Mouse (Mus musculus): ENCODE results near the gene Eif2b5. TPM values are rescaled to one million over a fixed set of nuclear protein-coding genes. Genes with fewer than 3 reads are reported as not detected.
"Not testable (repeated sequence)": the region's sequence is repeated elsewhere in the genome, so short reads cannot be mapped to it uniquely, and the experiment has no call there.

The Eif2b5 gene
- 46.9 and 51.1 TPM in 2 replicates for polyA plus RNA-seq (2015; fragmentation: Nextera tagmentation; extraction: Ambion mirVana)

DNA sequence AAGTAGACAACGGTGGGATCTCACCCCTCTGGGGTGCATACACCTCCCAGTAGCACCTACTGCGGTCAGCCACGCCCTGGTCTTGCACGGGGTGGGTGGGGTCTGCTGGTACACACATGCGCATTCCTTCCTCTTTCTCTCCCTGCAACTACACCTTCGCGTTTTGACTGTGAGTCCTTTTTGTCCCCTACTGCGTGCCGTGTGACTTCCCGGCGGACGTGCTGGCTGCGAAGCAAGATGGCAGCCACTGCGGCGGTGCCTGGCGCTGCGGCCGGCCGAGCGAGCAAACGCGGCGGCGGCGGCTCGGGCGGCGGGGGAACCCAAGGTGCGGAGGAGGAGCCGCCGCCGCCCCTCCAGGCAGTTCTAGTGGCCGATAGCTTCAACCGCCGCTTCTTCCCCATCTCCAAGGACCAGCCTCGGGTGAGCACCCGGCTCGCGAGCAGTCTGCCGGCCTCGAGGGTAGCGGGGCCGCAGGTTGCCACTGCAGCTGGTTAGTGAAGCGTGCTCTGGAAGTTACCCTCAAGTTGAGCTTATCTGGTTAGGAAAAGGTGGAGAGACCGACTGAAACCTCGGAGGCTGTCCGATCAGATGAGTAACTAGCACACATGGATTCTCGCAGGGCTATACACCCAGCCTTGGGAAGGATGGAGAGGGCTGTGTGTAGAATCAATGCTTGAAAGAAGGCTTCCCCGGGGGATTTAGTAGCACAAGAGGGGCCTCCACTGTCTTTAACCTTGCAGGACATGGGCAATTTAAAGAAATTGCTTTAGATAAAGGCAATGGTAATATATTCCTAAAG is at the start of gene Eif2b5:
Gene Eif2b5 (plus strand): TSS at position 141 of the 799 bp plus-strand sequence.
- DNase-seq (ENCODE audit: low spot score) (peak; percentile 97), ATAC-seq (peak; percentile 95)
- Histone ChIP-seq H3K9ac (replicated peaks; ENCODE audit: low read depth) (peak within 1 kb of the TSS; percentile 79), H3K9me3 (ENCODE audit: low read length) (no peaks in the 10 kb centered on the region), H3K36me3 (ENCODE audit: insufficient read depth, low read length) (peaks cover 26% of the 10 kb centered on the region), H3K4me3 (ENCODE audit: low read depth, low read length) (peak within 1 kb of the TSS; percentile 78), H3K27ac (ENCODE audit: low read length) (peak within 1 kb of the TSS; percentile 80), H3K4me2 (replicated peaks; ENCODE audit: low read depth, low read length) (peak within 1 kb of the TSS; percentile 80), H3K4me1 (ENCODE audit: insufficient read depth, low read depth, low read length) (peaks cover 2% of the 10 kb centered on the region; the same call in 1 of the 2 replicates), H3K27me3 (replicated peaks; ENCODE audit: insufficient read depth, low read length) (no peaks in the 10 kb centered on the region)
- TF ChIP-seq CTCF (IDR thresholded peaks at IDR 0.05) (peak; percentile 28; the same call in 1 of the 2 replicates), EP300 (IDR thresholded peaks at IDR 0.05) (no peak)
- under 1% methylated on average over 35 of the region's 49 CpGs for WGBS

DNA sequence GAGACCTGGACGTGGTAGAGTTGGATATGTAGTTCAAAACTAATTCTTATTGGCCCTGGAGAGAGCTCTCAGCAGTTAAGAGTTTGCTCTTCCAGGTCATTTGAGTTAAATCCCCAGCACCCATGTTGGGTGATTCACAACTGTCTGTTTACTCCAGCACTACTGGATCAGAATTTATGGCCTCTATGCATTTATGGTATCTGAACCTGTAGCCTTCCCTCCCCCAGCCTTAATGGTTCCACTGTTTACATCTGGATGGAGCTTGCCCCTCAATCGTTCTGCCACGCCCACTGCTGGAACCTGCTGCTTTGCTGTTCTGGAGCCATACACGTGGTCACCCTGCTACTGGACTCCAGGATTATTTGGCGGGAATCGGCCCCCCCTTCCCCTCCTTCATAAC is 46.8 kb upstream of the Eif2b5 start:
- Histone ChIP-seq H3K27ac (ENCODE audit: low read length) (no peak overlapping the region), H3K4me3 (ENCODE audit: low read depth, low read length) (no peak overlapping the region), H3K4me2 (replicated peaks; ENCODE audit: low read depth, low read length) (no peak overlapping the region), H3K36me3 (ENCODE audit: insufficient read depth, low read length) (no peaks in the 10 kb centered on the region), H3K9me3 (ENCODE audit: low read length) (no peaks in the 10 kb centered on the region), H3K4me1 (ENCODE audit: insufficient read depth, low read depth, low read length) (no peaks in the 10 kb centered on the region), H3K27me3 (replicated peaks; ENCODE audit: insufficient read depth, low read length) (no peaks in the 10 kb centered on the region), H3K9ac (replicated peaks; ENCODE audit: low read depth) (no peak overlapping the region)
- no peak for ATAC-seq
- DNase-seq (ENCODE audit: low spot score): no peak
- TF ChIP-seq EP300 (IDR thresholded peaks at IDR 0.05): no peak
- no peak for TF ChIP-seq CTCF (IDR thresholded peaks at IDR 0.05)
- WGBS: 62% methylated on average over 6 of the region's 6 CpGs

DNA sequence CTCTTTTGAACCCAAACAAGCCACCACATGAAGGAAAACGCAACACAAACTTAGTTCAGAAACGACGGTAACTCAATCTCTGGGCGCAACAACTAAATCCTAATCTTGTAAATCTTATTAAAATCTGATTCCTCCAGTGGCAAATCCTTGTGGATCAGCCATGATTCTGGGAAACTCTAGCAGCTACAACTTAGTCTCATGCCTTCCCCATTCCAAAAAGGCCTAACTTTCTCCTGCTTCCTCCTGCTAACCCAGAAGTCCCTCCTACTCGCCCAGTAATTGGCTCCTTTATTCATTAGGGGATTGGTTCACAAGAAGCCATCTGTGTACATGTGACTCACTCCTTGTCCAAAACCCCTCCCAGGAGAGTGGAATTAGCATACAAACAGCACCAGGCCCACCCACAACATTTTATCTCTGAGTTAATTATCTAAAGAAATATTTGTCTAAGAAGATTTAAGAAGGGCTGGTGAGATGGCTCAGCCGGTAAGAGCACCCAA is 44.4 kb upstream of the Eif2b5 start:
- DNase-seq (ENCODE audit: low spot score) (no peak), ATAC-seq (no peak)
- no peaks in the 10 kb centered on the region for H3K4me1 ChIP-seq (ENCODE audit: insufficient read depth, low read depth, low read length)
- TF ChIP-seq EP300 (IDR thresholded peaks at IDR 0.05) (no peak), CTCF (IDR thresholded peaks at IDR 0.05) (no peak)
- no peaks in the 10 kb centered on the region for H3K9me3 ChIP-seq (ENCODE audit: low read length)
- H3K27ac ChIP-seq (ENCODE audit: low read length): no peak overlapping the region
- H3K4me2 ChIP-seq (replicated peaks; ENCODE audit: low read depth, low read length): no peak overlapping the region
- no peaks in the 10 kb centered on the region for H3K27me3 ChIP-seq (replicated peaks; ENCODE audit: insufficient read depth, low read length)
- WGBS: 93% methylated on average over 6 of the region's 6 CpGs
- no peak overlapping the region for H3K4me3 ChIP-seq (ENCODE audit: low read depth, low read length)
- H3K9ac ChIP-seq (replicated peaks; ENCODE audit: low read depth): no peak overlapping the region
- H3K36me3 ChIP-seq (ENCODE audit: insufficient read depth, low read length): no peaks in the 10 kb centered on the region

DNA sequence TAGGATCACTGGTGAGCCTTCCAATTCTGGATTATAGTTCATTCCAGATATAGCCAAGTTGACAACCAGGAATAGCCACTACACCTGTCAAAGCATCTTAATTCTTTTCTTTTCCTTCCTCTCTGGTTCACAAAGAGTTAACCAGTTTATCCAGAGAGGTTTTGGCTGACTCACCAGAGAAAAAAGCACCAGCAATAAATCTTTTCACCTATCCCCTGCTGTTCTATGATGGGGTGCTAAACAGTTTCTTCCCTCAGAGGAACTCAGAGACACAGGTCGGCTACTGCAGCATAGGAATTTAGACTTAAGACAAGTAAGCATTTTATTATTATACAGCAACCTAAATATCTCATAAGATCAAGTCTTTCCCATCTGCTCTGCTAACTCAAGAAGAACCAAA is 42.5 kb upstream of the Eif2b5 start:
- Histone ChIP-seq H3K27ac (ENCODE audit: low read length) (no peak overlapping the region), H3K4me3 (ENCODE audit: low read depth, low read length) (no peak overlapping the region), H3K4me1 (ENCODE audit: insufficient read depth, low read depth, low read length) (no peaks in the 10 kb centered on the region), H3K36me3 (ENCODE audit: insufficient read depth, low read length) (no peaks in the 10 kb centered on the region), H3K9ac (replicated peaks; ENCODE audit: low read depth) (no peak overlapping the region), H3K4me2 (replicated peaks; ENCODE audit: low read depth, low read length) (no peak overlapping the region), H3K27me3 (replicated peaks; ENCODE audit: insufficient read depth, low read length) (no peaks in the 10 kb centered on the region), H3K9me3 (ENCODE audit: low read length) (no peaks in the 10 kb centered on the region)
- ATAC-seq (no peak), DNase-seq (ENCODE audit: low spot score) (no peak)
- TF ChIP-seq CTCF (IDR thresholded peaks at IDR 0.05) (no peak), EP300 (IDR thresholded peaks at IDR 0.05) (no peak)
- 32% methylated on average over 1 of the region's 1 CpGs for WGBS

DNA sequence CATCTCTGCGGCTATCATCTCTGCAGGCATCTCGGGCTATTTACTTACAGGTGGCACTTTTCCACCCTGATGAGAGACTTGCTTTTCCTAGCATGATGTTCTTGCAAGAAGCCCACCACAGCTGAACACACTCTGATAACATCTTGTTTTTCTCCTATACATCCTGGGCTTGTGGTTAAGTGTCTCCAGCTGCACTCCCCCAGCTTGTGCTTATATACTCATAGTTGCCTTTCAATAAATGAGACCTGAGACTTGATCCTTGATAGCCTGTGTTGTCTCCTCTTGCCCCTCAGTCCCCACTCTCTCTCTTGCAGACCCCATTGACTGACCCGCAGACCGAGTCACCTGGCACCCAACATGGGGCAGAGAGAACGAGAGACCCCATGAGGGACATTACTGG is 39.9 kb upstream of the Eif2b5 start:
- H3K4me1 ChIP-seq (ENCODE audit: insufficient read depth, low read depth, low read length); H3K9me3 ChIP-seq (ENCODE audit: low read length); H3K27ac ChIP-seq (ENCODE audit: low read length); DNase-seq (ENCODE audit: low spot score); H3K9ac ChIP-seq (replicated peaks; ENCODE audit: low read depth); H3K36me3 ChIP-seq (ENCODE audit: insufficient read depth, low read length); H3K4me2 ChIP-seq (replicated peaks; ENCODE audit: low read depth, low read length); ATAC-seq; H3K4me3 ChIP-seq (ENCODE audit: low read depth, low read length); H3K27me3 ChIP-seq (replicated peaks; ENCODE audit: insufficient read depth, low read length): not testable (repeated sequence)
- 92% methylated on average over 5 of the region's 5 CpGs for WGBS

DNA sequence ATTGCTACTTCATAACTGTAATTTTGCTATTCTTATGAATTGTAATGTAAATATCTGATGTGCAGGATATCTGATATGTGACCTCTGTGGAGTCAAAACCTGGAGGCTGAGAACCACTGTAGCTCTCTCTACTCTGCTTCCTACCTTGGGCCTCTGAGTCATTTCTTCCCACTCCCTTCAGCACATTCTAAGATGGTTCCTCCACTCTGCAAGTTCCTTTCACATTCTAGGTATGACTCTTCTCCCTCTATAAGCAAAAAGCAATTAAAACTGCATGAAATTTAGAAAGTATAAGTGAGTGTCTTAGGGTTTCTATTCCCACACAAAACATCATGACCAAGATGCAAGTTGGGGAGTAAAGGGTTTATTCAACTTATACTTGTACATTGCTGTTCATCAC is 33.9 kb upstream of the Eif2b5 start:
- no peak for TF ChIP-seq EP300 (IDR thresholded peaks at IDR 0.05)
- Histone ChIP-seq H3K9ac (replicated peaks; ENCODE audit: low read depth) (no peak overlapping the region), H3K27ac (ENCODE audit: low read length) (no peak overlapping the region), H3K4me1 (ENCODE audit: insufficient read depth, low read depth, low read length) (no peaks in the 10 kb centered on the region), H3K4me3 (ENCODE audit: low read depth, low read length) (no peak overlapping the region), H3K27me3 (replicated peaks; ENCODE audit: insufficient read depth, low read length) (no peaks in the 10 kb centered on the region), H3K9me3 (ENCODE audit: low read length) (no peaks in the 10 kb centered on the region), H3K36me3 (ENCODE audit: insufficient read depth, low read length) (no peaks in the 10 kb centered on the region), H3K4me2 (replicated peaks; ENCODE audit: low read depth, low read length) (no peak overlapping the region)
- no peak for ATAC-seq
- DNase-seq (ENCODE audit: low spot score): no peak

All from lung, postnatal 0 days (tissue).